Mouse (Mus musculus): ENCODE measurements around the gene Rrnad1. TPM values are rescaled to one million over a fixed set of nuclear protein-coding genes. Genes with fewer than 3 reads are reported as not detected.

The Rrnad1 gene
- polyA plus RNA-seq, 1 experiment from 2014 or later, result 17.9 TPM

Other genes starting within 250 kb of the Rrnad1 start
- 0.40 and 0.83 TPM in 2 replicates for gene Lrrc71, start 182.1 kb downstream of the Rrnad1 start, polyA plus RNA-seq (2014; fragmentation: Nextera tagmentation; extraction: Ambion mirVana)
- gene Ntrk1, start 135.6 kb downstream of the Rrnad1 start, polyA plus RNA-seq (2014; fragmentation: Nextera tagmentation; extraction: Ambion mirVana), result 6.7 and 8.5 TPM in 2 replicates
- 0.36 and 0.83 TPM in 2 replicates for gene Insrr, start 133.8 kb downstream of the Rrnad1 start, polyA plus RNA-seq (2014; fragmentation: Nextera tagmentation; extraction: Ambion mirVana)
- gene Pear1, start 106.4 kb downstream of the Rrnad1 start, polyA plus RNA-seq (2014; fragmentation: Nextera tagmentation; extraction: Ambion mirVana), result 8.6 and 10.1 TPM in 2 replicates
- not detected in 2 replicates for gene Sh2d2a, start 84.0 kb downstream of the Rrnad1 start, polyA plus RNA-seq (2014; fragmentation: Nextera tagmentation; extraction: Ambion mirVana)
- 17.6 and 18.6 TPM in 2 replicates for gene Prcc, start 45.1 kb downstream of the Rrnad1 start, polyA plus RNA-seq (2014; fragmentation: Nextera tagmentation; extraction: Ambion mirVana)
- 202 and 246 TPM in 2 replicates for gene Hdgf, start 24.4 kb downstream of the Rrnad1 start, polyA plus RNA-seq (2014; fragmentation: Nextera tagmentation; extraction: Ambion mirVana)
- 78.4 and 83.6 TPM in 2 replicates for gene Mrpl24, start 11.2 kb downstream of the Rrnad1 start, polyA plus RNA-seq (2014; fragmentation: Nextera tagmentation; extraction: Ambion mirVana)
- gene Isg20l2, start 403 bp downstream of the Rrnad1 start, polyA plus RNA-seq (2014; fragmentation: Nextera tagmentation; extraction: Ambion mirVana), result 42.5 and 55.2 TPM in 2 replicates
- gene Crabp2, start 17.9 kb upstream of the Rrnad1 start, polyA plus RNA-seq (2014; fragmentation: Nextera tagmentation; extraction: Ambion mirVana), result 738 and 794 TPM in 2 replicates
- gene Nes, start 40.4 kb upstream of the Rrnad1 start, polyA plus RNA-seq (2014; fragmentation: Nextera tagmentation; extraction: Ambion mirVana), result 71.6 and 87.9 TPM in 2 replicates
- 0.21 and 0.82 TPM in 2 replicates for gene Bcan, start 69.5 kb upstream of the Rrnad1 start, polyA plus RNA-seq (2014; fragmentation: Nextera tagmentation; extraction: Ambion mirVana)
- gene Hapln2, start 96.9 kb upstream of the Rrnad1 start, polyA plus RNA-seq (2014; fragmentation: Nextera tagmentation; extraction: Ambion mirVana), result not detected in 2 replicates
- gene Gpatch4, start 112.4 kb upstream of the Rrnad1 start, polyA plus RNA-seq (2014; fragmentation: Nextera tagmentation; extraction: Ambion mirVana), result 34.4 and 37.4 TPM in 2 replicates
- 133 and 138 TPM in 2 replicates for gene Naxe, start 127.8 kb upstream of the Rrnad1 start, polyA plus RNA-seq (2014; fragmentation: Nextera tagmentation; extraction: Ambion mirVana)
- gene Ttc24, start 147.6 kb upstream of the Rrnad1 start, polyA plus RNA-seq (2014; fragmentation: Nextera tagmentation; extraction: Ambion mirVana), result not detected in 2 replicates
- gene Iqgap3, start 151.3 kb upstream of the Rrnad1 start, polyA plus RNA-seq (2014; fragmentation: Nextera tagmentation; extraction: Ambion mirVana), result 10.5 and 13.5 TPM in 2 replicates
- gene Mef2d, start 211.7 kb upstream of the Rrnad1 start, polyA plus RNA-seq (2014; fragmentation: Nextera tagmentation; extraction: Ambion mirVana), result 12.0 and 12.3 TPM in 2 replicates